Mouse (Mus musculus) layer of hippocampus, adult 9-10 months (tissue): Measurements from ENCODE around the gene Accsl.

Experiments used
- DNase-seq: peaks from one replicate; pipeline ENCODE4 v3.0.0; 2022; ENCODE audit warnings: low spot score

Gene Accsl

GRCm38 (mm10) chr2:93808071-93808470 is 60.9 kb downstream of the Accsl start:
- DNase-seq: no peak

GRCm38 (mm10) chr2:93807440-93807839 is 61.5 kb downstream of the Accsl start:
- no peak for DNase-seq

GRCm38 (mm10) chr2:93806487-93807201 is 62.3 kb downstream of the Accsl start:
- no peak for DNase-seq

GRCm38 (mm10) chr2:93805523-93805922 is 63.4 kb downstream of the Accsl start:
- no peak for DNase-seq
